Mouse (Mus musculus): ENCODE measurements around the gene Gsap. TPM values are rescaled to one million over a fixed set of nuclear protein-coding genes. Genes with fewer than 3 reads are reported as not detected.

The Gsap gene
- polyA plus RNA-seq, 1 experiment from 2014 or later: 5.0 TPM

GRCm38 (mm10) chr5:21188435-21188834 lies 2.4 kb downstream of the Gsap start:
- Histone ChIP-seq H3K4me3 (no peak overlapping the region), H3K4me2 (no peak overlapping the region), H3K9me3 (replicated peaks) (peaks cover 12% of the 10 kb centered on the region), H3K4me1 (0 out of 2 replicates have a peak, but pooled peaks cover 14% of the 10 kb centered on the region), H3K36me3 (ENCODE audit: poor library complexity, severe bottlenecking) (0 out of 2 replicates have a peak, but pooled peaks cover 4% of the 10 kb centered on the region), H3K9ac (no peak overlapping the region), H3K27ac (no peak overlapping the region), H3K27me3 (no peaks in the 10 kb centered on the region)
- no peak for ATAC-seq
- 71% methylated on average over 3 of the region's 3 CpGs for WGBS

GRCm38 (mm10) chr5:21189036-21189435 lies 3.0 kb downstream of the Gsap start:
- no peak overlapping the region for H3K27ac ChIP-seq
- ATAC-seq: no peak
- no peak overlapping the region for H3K4me3 ChIP-seq
- WGBS: 89% methylated on average over 1 of the region's 1 CpGs
- H3K9me3 ChIP-seq (replicated peaks): peaks cover 17% of the 10 kb centered on the region
- H3K36me3 ChIP-seq (ENCODE audit: poor library complexity, severe bottlenecking): 0 out of 2 replicates have a peak, but pooled peaks cover 4% of the 10 kb centered on the region
- H3K4me1 ChIP-seq: 0 out of 2 replicates have a peak, but pooled peaks cover 14% of the 10 kb centered on the region
- no peak overlapping the region for H3K4me2 ChIP-seq
- H3K27me3 ChIP-seq: no peaks in the 10 kb centered on the region
- no peak overlapping the region for H3K9ac ChIP-seq

GRCm38 (mm10) chr5:21189460-21189859 lies 3.4 kb downstream of the Gsap start:
- H3K4me2 ChIP-seq: no peak overlapping the region
- ATAC-seq: no peak
- WGBS: 78% methylated on average over 3 of the region's 3 CpGs
- H3K27ac ChIP-seq: no peak overlapping the region
- H3K4me1 ChIP-seq: 0 out of 2 replicates have a peak, but pooled peaks cover 14% of the 10 kb centered on the region
- H3K9me3 ChIP-seq (replicated peaks): peaks cover 17% of the 10 kb centered on the region
- no peak overlapping the region for H3K9ac ChIP-seq
- 0 out of 2 replicates have a peak, but pooled peaks cover 4% of the 10 kb centered on the region for H3K36me3 ChIP-seq (ENCODE audit: poor library complexity, severe bottlenecking)
- H3K27me3 ChIP-seq: no peaks in the 10 kb centered on the region
- no peak overlapping the region for H3K4me3 ChIP-seq

- ATAC-seq: no peak
- H3K4me3 ChIP-seq: no peak overlapping the region
- H3K9ac ChIP-seq: no peak overlapping the region
- no peaks in the 10 kb centered on the region for H3K36me3 ChIP-seq (ENCODE audit: poor library complexity, severe bottlenecking)
- no peaks in the 10 kb centered on the region for H3K9me3 ChIP-seq (replicated peaks)
- no peaks in the 10 kb centered on the region for H3K27me3 ChIP-seq
- WGBS: 80% methylated on average over 1 of the region's 1 CpGs
- H3K4me2 ChIP-seq: no peak overlapping the region
- H3K4me1 ChIP-seq: no peaks in the 10 kb centered on the region
- no peak overlapping the region for H3K27ac ChIP-seq
These were observed 17.4 kb downstream of the Gsap start for GRCm38 (mm10) chr5:21203504-21203903.

- no peaks in the 10 kb centered on the region for H3K9me3 ChIP-seq (replicated peaks)
These were observed 18.1 kb downstream of the Gsap start for GRCm38 (mm10) chr5:21204157-21204556.

GRCm38 (mm10) chr5:21206014-21206413 lies 20.0 kb downstream of the Gsap start:
- Histone ChIP-seq H3K27ac (no peak overlapping the region), H3K4me3 (no peak overlapping the region), H3K9me3 (replicated peaks) (no peaks in the 10 kb centered on the region), H3K9ac (no peak overlapping the region), H3K36me3 (ENCODE audit: poor library complexity, severe bottlenecking) (no peaks in the 10 kb centered on the region), H3K27me3 (no peaks in the 10 kb centered on the region), H3K4me1 (no peaks in the 10 kb centered on the region), H3K4me2 (no peak overlapping the region)
- WGBS: 94% methylated on average over 4 of the region's 4 CpGs
- no peak for ATAC-seq

More at GRCm38 (mm10) chr5:21204157-21204556, 18.1 kb downstream of the Gsap start:
- H3K4me3 ChIP-seq: no peak overlapping the region
- 96% methylated on average over 3 of the region's 3 CpGs for WGBS
- no peak overlapping the region for H3K9ac ChIP-seq
- H3K27me3 ChIP-seq: no peaks in the 10 kb centered on the region
- H3K36me3 ChIP-seq (ENCODE audit: poor library complexity, severe bottlenecking): no peaks in the 10 kb centered on the region
- ATAC-seq: no peak
- no peak overlapping the region for H3K27ac ChIP-seq
- H3K4me1 ChIP-seq: no peaks in the 10 kb centered on the region
- no peak overlapping the region for H3K4me2 ChIP-seq

- ATAC-seq: no peak
- no peaks in the 10 kb centered on the region for H3K36me3 ChIP-seq (ENCODE audit: poor library complexity, severe bottlenecking)
- no peaks in the 10 kb centered on the region for H3K4me1 ChIP-seq
- no peak overlapping the region for H3K4me3 ChIP-seq
- 97% methylated on average over 1 of the region's 1 CpGs for WGBS
- H3K4me2 ChIP-seq: no peak overlapping the region
- no peaks in the 10 kb centered on the region for H3K27me3 ChIP-seq
- H3K27ac ChIP-seq: no peak overlapping the region
- H3K9me3 ChIP-seq (replicated peaks): no peaks in the 10 kb centered on the region
- no peak overlapping the region for H3K9ac ChIP-seq
These were observed 25.4 kb downstream of the Gsap start for GRCm38 (mm10) chr5:21211406-21211805.

GRCm38 (mm10) chr5:21212933-21213332 lies 26.9 kb downstream of the Gsap start:
- Histone ChIP-seq H3K4me2 (no peak overlapping the region), H3K4me1 (no peaks in the 10 kb centered on the region), H3K36me3 (ENCODE audit: poor library complexity, severe bottlenecking) (no peaks in the 10 kb centered on the region), H3K4me3 (no peak overlapping the region), H3K9ac (no peak overlapping the region), H3K9me3 (replicated peaks) (no peaks in the 10 kb centered on the region), H3K27me3 (no peaks in the 10 kb centered on the region), H3K27ac (no peak overlapping the region)
- no peak for ATAC-seq
- WGBS: 87% methylated on average over 3 of the region's 3 CpGs

GRCm38 (mm10) chr5:21213801-21214200 lies 27.7 kb downstream of the Gsap start:
- Histone ChIP-seq H3K27me3 (no peaks in the 10 kb centered on the region), H3K4me2 (no peak overlapping the region), H3K4me1 (no peaks in the 10 kb centered on the region), H3K9me3 (replicated peaks) (no peaks in the 10 kb centered on the region), H3K27ac (no peak overlapping the region), H3K4me3 (no peak overlapping the region), H3K36me3 (ENCODE audit: poor library complexity, severe bottlenecking) (no peaks in the 10 kb centered on the region), H3K9ac (no peak overlapping the region)
- no peak for ATAC-seq
- WGBS: 89% methylated on average over 5 of the region's 5 CpGs

GRCm38 (mm10) chr5:21217453-21218294 lies 31.6 kb downstream of the Gsap start:
- Histone ChIP-seq H3K4me1 (no peaks in the 10 kb centered on the region), H3K4me3 (no peak overlapping the region), H3K9ac (no peak overlapping the region), H3K27ac (no peak overlapping the region), H3K9me3 (replicated peaks) (no peaks in the 10 kb centered on the region), H3K27me3 (no peaks in the 10 kb centered on the region), H3K4me2 (no peak overlapping the region), H3K36me3 (ENCODE audit: poor library complexity, severe bottlenecking) (no peaks in the 10 kb centered on the region)
- WGBS: 88% methylated on average over 14 of the region's 14 CpGs
- no peak for ATAC-seq

- Histone ChIP-seq H3K9ac (no peak overlapping the region), H3K4me3 (no peak overlapping the region), H3K4me1 (no peaks in the 10 kb centered on the region), H3K36me3 (ENCODE audit: poor library complexity, severe bottlenecking) (no peaks in the 10 kb centered on the region), H3K27ac (no peak overlapping the region), H3K4me2 (no peak overlapping the region), H3K27me3 (no peaks in the 10 kb centered on the region), H3K9me3 (replicated peaks) (no peaks in the 10 kb centered on the region)
- no peak for ATAC-seq
- 90% methylated on average over 6 of the region's 6 CpGs for WGBS
These were observed 46.8 kb downstream of the Gsap start for GRCm38 (mm10) chr5:21232876-21233275.

GRCm38 (mm10) chr5:21244575-21244974 lies 58.5 kb downstream of the Gsap start:
- no peaks in the 10 kb centered on the region for H3K9me3 ChIP-seq (replicated peaks)
- no peaks in the 10 kb centered on the region for H3K36me3 ChIP-seq (ENCODE audit: poor library complexity, severe bottlenecking)
- no peaks in the 10 kb centered on the region for H3K4me1 ChIP-seq
- 96% methylated on average over 1 of the region's 1 CpGs for WGBS
- no peaks in the 10 kb centered on the region for H3K27me3 ChIP-seq
- H3K4me2 ChIP-seq: no peak overlapping the region
- no peak overlapping the region for H3K4me3 ChIP-seq
- ATAC-seq: no peak
- no peak overlapping the region for H3K9ac ChIP-seq
- no peak overlapping the region for H3K27ac ChIP-seq

All from forebrain, embryonic 13.5 days (tissue).